Mouse (Mus musculus): ENCODE measurements at regions not wholly inside any gene's neighbourhood (a gene's known extent, or its start where the extent isn't known, plus 50 kb on each side); places are given as distances from the start of the nearest gene placed in this dataset.
"Not testable (repeated sequence)": the region's sequence is repeated elsewhere in the genome, so short reads cannot be mapped to it uniquely, and the experiment has no call there.

GRCm38 (mm10) chr13:7967886-7968285 is 234.8 kb upstream of the Adarb2 start:
- intact Hi-C loops (cut with DNase I), result no loop called here
- H3K4me3 ChIP-seq, result no peak overlapping the region
- no peak for TF ChIP-seq CTCF (IDR thresholded peaks at IDR 0.05)
- H3K27ac ChIP-seq, result no peak overlapping the region
- no peak for DNase-seq (ENCODE audit: extremely low spot score in 1 of 2, low spot score in 2 of 2)

GRCm38 (mm10) chr13:7994198-7994597 is 208.5 kb upstream of the Adarb2 start:
- intact Hi-C loops (cut with DNase I), result no loop called here
- no peak for TF ChIP-seq CTCF (IDR thresholded peaks at IDR 0.05)
- DNase-seq (ENCODE audit: extremely low spot score in 1 of 2, low spot score in 2 of 2), result peak; percentile 10 to 11
- no peak overlapping the region for H3K4me3 ChIP-seq
- no peak overlapping the region for H3K27ac ChIP-seq

- H3K27ac ChIP-seq; DNase-seq (ENCODE audit: extremely low spot score in 1 of 2, low spot score in 2 of 2); intact Hi-C loops (cut with DNase I); H3K4me3 ChIP-seq: not testable (repeated sequence)
These were observed 172.6 kb upstream of the Adarb2 start for GRCm38 (mm10) chr13:8030096-8030495.

GRCm38 (mm10) chr13:8050930-8051495 is 151.7 kb upstream of the Adarb2 start:
- H3K4me3 ChIP-seq, result no peak overlapping the region
- TF ChIP-seq CTCF (IDR thresholded peaks at IDR 0.05), result no peak
- no peak for DNase-seq (ENCODE audit: extremely low spot score in 1 of 2, low spot score in 2 of 2)
- H3K27ac ChIP-seq, result no peak overlapping the region
- intact Hi-C loops (cut with DNase I), result no loop called here

GRCm38 (mm10) chr13:8056122-8056818 is 146.4 kb upstream of the Adarb2 start:
- no peak for TF ChIP-seq CTCF (IDR thresholded peaks at IDR 0.05)
- DNase-seq (ENCODE audit: extremely low spot score in 1 of 2, low spot score in 2 of 2), result peak in 1 of 2 experiments; percentile 14
- Histone ChIP-seq H3K27ac (peak overlapping the region; percentile 63), H3K4me3 (no peak overlapping the region)
- intact Hi-C loops (cut with DNase I), result no loop called here

GRCm38 (mm10) chr13:8087154-8087553 is 115.5 kb upstream of the Adarb2 start:
- intact Hi-C loops (cut with DNase I), result no loop called here
- no peak for TF ChIP-seq CTCF (IDR thresholded peaks at IDR 0.05)
- Histone ChIP-seq H3K4me3 (no peak overlapping the region), H3K27ac (no peak overlapping the region)
- no peak for DNase-seq (ENCODE audit: extremely low spot score in 1 of 2, low spot score in 2 of 2)

- no peak for DNase-seq (ENCODE audit: extremely low spot score in 1 of 2, low spot score in 2 of 2)
- intact Hi-C loops (cut with DNase I), result no loop called here
- H3K4me3 ChIP-seq, result no peak overlapping the region
- TF ChIP-seq CTCF (IDR thresholded peaks at IDR 0.05), result no peak
- H3K27ac ChIP-seq, result no peak overlapping the region
These were observed 113.1 kb upstream of the Adarb2 start for GRCm38 (mm10) chr13:8089519-8089918.

GRCm38 (mm10) chr13:8108701-8109100 is 94.0 kb upstream of the Adarb2 start:
- TF ChIP-seq CTCF (IDR thresholded peaks at IDR 0.05), result no peak
- intact Hi-C loops (cut with DNase I), result no loop called here
- DNase-seq (ENCODE audit: extremely low spot score in 1 of 2, low spot score in 2 of 2), result no peak
- Histone ChIP-seq H3K4me3 (no peak overlapping the region), H3K27ac (no peak overlapping the region)

- H3K4me3 ChIP-seq, result no peak overlapping the region
- DNase-seq (ENCODE audit: extremely low spot score in 1 of 2, low spot score in 2 of 2), result no peak
- H3K27ac ChIP-seq, result no peak overlapping the region
- TF ChIP-seq CTCF (IDR thresholded peaks at IDR 0.05), result no peak
- intact Hi-C loops (cut with DNase I), result no loop called here
These were observed 89.7 kb upstream of the Adarb2 start for GRCm38 (mm10) chr13:8112953-8113352.

GRCm38 (mm10) chr13:8119013-8119412 is 83.7 kb upstream of the Adarb2 start:
- intact Hi-C loops (cut with DNase I), result no loop called here
- TF ChIP-seq CTCF (IDR thresholded peaks at IDR 0.05), result no peak
- no peak for DNase-seq (ENCODE audit: extremely low spot score in 1 of 2, low spot score in 2 of 2)
- H3K27ac ChIP-seq, result no peak overlapping the region
- H3K4me3 ChIP-seq, result no peak overlapping the region

GRCm38 (mm10) chr13:8119986-8120385 is 82.7 kb upstream of the Adarb2 start:
- DNase-seq (ENCODE audit: extremely low spot score in 1 of 2, low spot score in 2 of 2), result no peak
- no peak for TF ChIP-seq CTCF (IDR thresholded peaks at IDR 0.05)
- Histone ChIP-seq H3K4me3 (no peak overlapping the region), H3K27ac (no peak overlapping the region)
- intact Hi-C loops (cut with DNase I), result no loop called here

GRCm38 (mm10) chr13:8134764-8135163 is 67.9 kb upstream of the Adarb2 start:
- Histone ChIP-seq H3K27ac (no peak overlapping the region), H3K4me3 (no peak overlapping the region)
- TF ChIP-seq CTCF (IDR thresholded peaks at IDR 0.05), result no peak
- intact Hi-C loops (cut with DNase I), result no loop called here
- no peak for DNase-seq (ENCODE audit: extremely low spot score in 1 of 2, low spot score in 2 of 2)

- intact Hi-C loops (cut with DNase I), result no loop called here
These were observed 63.3 kb upstream of the Adarb2 start for GRCm38 (mm10) chr13:8139396-8139795.

More at GRCm38 (mm10) chr13:8139396-8139795, 63.3 kb upstream of the Adarb2 start:
- Histone ChIP-seq H3K27ac (no peak overlapping the region), H3K4me3 (no peak overlapping the region)
- DNase-seq (ENCODE audit: extremely low spot score in 1 of 2, low spot score in 2 of 2), result no peak
- TF ChIP-seq CTCF (IDR thresholded peaks at IDR 0.05), result no peak
